Mouse (Mus musculus): ENCODE data around the gene Slc30a2. TPM values are rescaled to one million over a fixed set of nuclear protein-coding genes. Genes with fewer than 3 reads are reported as not detected.

Gene Slc30a2
- polyA plus RNA-seq, 1 experiment from 2014 or later = 0.16 TPM

- H3K9me3 ChIP-seq = no peaks in the 10 kb centered on the region
- H3K4me1 ChIP-seq (replicated peaks) = peaks cover 20% of the 10 kb centered on the region
- no peaks in the 10 kb centered on the region for H3K36me3 ChIP-seq
- H3K27me3 ChIP-seq = no peaks in the 10 kb centered on the region
- no peak for ATAC-seq (ENCODE audit: low FRiP score, low read depth)
- 9% methylated on average over 8 of the region's 8 CpGs for WGBS
- H3K4me3 ChIP-seq = no peak overlapping the region
- 0 out of 2 replicates have a peak overlapping the region, but pooled peaks have one; percentile 11 for H3K4me2 ChIP-seq
- H3K27ac ChIP-seq (replicated peaks) = no peak overlapping the region
- no peak overlapping the region for H3K9ac ChIP-seq
These were observed 49.6 kb downstream of the Slc30a2 start for GRCm38 (mm10) chr4:134392595-134392994.

- 0 out of 2 replicates have a peak overlapping the region, but pooled peaks have one; percentile 25 for H3K27ac ChIP-seq (replicated peaks)
- no peak overlapping the region for H3K4me2 ChIP-seq
- ATAC-seq (ENCODE audit: low FRiP score, low read depth) = no peak
- H3K4me1 ChIP-seq (replicated peaks) = peaks cover 24% of the 10 kb centered on the region
- no peaks in the 10 kb centered on the region for H3K9me3 ChIP-seq
- no peak overlapping the region for H3K9ac ChIP-seq
- 17% methylated on average over 12 of the region's 12 CpGs for WGBS
- no peaks in the 10 kb centered on the region for H3K27me3 ChIP-seq
- no peak overlapping the region for H3K4me3 ChIP-seq
- H3K36me3 ChIP-seq = no peaks in the 10 kb centered on the region
These were observed 50.0 kb downstream of the Slc30a2 start for GRCm38 (mm10) chr4:134393026-134393425.

GRCm38 (mm10) chr4:134395142-134395541 lies 52.2 kb downstream of the Slc30a2 start:
- H3K27me3 ChIP-seq = no peaks in the 10 kb centered on the region
- no peaks in the 10 kb centered on the region for H3K36me3 ChIP-seq
- no peak overlapping the region for H3K4me3 ChIP-seq
- H3K9me3 ChIP-seq = no peaks in the 10 kb centered on the region
- peak overlapping the region; percentile 84 for H3K27ac ChIP-seq (replicated peaks)
- 89% methylated on average over 7 of the region's 7 CpGs for WGBS
- no peak for ATAC-seq (ENCODE audit: low FRiP score, low read depth)
- no peak overlapping the region for H3K9ac ChIP-seq
- H3K4me2 ChIP-seq = peak overlapping the region; percentile 95; the same call in 1 of the 2 replicates
- peaks cover 33% of the 10 kb centered on the region for H3K4me1 ChIP-seq (replicated peaks)

GRCm38 (mm10) chr4:134395977-134396825 lies 53.2 kb downstream of the Slc30a2 start, which contains the start of gene Pafah2:
Gene Pafah2 (plus strand): TSS chr4:134396320.
- Histone ChIP-seq H3K4me2 (peak within 1 kb of the TSS; percentile 95), H3K36me3 (no peaks in the 10 kb centered on the region), H3K4me1 (replicated peaks) (peaks cover 42% of the 10 kb centered on the region), H3K9me3 (no peaks in the 10 kb centered on the region), H3K27ac (replicated peaks) (peak within 1 kb of the TSS; percentile 84), H3K27me3 (no peaks in the 10 kb centered on the region), H3K4me3 (peak within 1 kb of the TSS; percentile 49), H3K9ac (peak within 1 kb of the TSS; percentile 52)
- under 1% methylated on average over 31 of the region's 31 CpGs for WGBS
- peak; percentile 98 for ATAC-seq (ENCODE audit: low FRiP score, low read depth)

- WGBS = 27% methylated on average over 7 of the region's 7 CpGs
- Histone ChIP-seq H3K9me3 (no peaks in the 10 kb centered on the region), H3K27ac (replicated peaks) (peak overlapping the region; percentile 43), H3K27me3 (no peaks in the 10 kb centered on the region), H3K4me3 (no peak overlapping the region), H3K36me3 (no peaks in the 10 kb centered on the region), H3K4me2 (peak overlapping the region; percentile 95), H3K4me1 (replicated peaks) (peaks cover 50% of the 10 kb centered on the region), H3K9ac (0 out of 2 replicates have a peak overlapping the region, but pooled peaks have one; percentile 0)
- ATAC-seq (ENCODE audit: low FRiP score, low read depth) = no peak
These were observed 54.1 kb downstream of the Slc30a2 start for GRCm38 (mm10) chr4:134397121-134397520.

- H3K4me2 ChIP-seq = peak overlapping the region; percentile 95; the same call in 1 of the 2 replicates
- H3K9ac ChIP-seq = 0 out of 2 replicates have a peak overlapping the region, but pooled peaks have one; percentile 0
- H3K36me3 ChIP-seq = no peaks in the 10 kb centered on the region
- H3K9me3 ChIP-seq = no peaks in the 10 kb centered on the region
- H3K27me3 ChIP-seq = no peaks in the 10 kb centered on the region
- WGBS = 90% methylated on average over 9 of the region's 9 CpGs
- no peak overlapping the region for H3K4me3 ChIP-seq
- no peak overlapping the region; the same call in 1 of the 2 replicates for H3K27ac ChIP-seq (replicated peaks)
- H3K4me1 ChIP-seq (replicated peaks) = peaks cover 50% of the 10 kb centered on the region
- ATAC-seq (ENCODE audit: low FRiP score, low read depth) = no peak
These were observed 54.8 kb downstream of the Slc30a2 start for GRCm38 (mm10) chr4:134397732-134398131.

- no peaks in the 10 kb centered on the region for H3K27me3 ChIP-seq
- no peak for ATAC-seq (ENCODE audit: low FRiP score, low read depth)
- H3K36me3 ChIP-seq = no peaks in the 10 kb centered on the region
- H3K4me1 ChIP-seq (replicated peaks) = peaks cover 57% of the 10 kb centered on the region
- peak overlapping the region; percentile 82 for H3K27ac ChIP-seq (replicated peaks)
- peak overlapping the region; percentile 66 for H3K4me2 ChIP-seq
- H3K4me3 ChIP-seq = peak overlapping the region; percentile 39; the same call in 1 of the 2 replicates
- WGBS = 19% methylated on average over 5 of the region's 5 CpGs
- no peaks in the 10 kb centered on the region for H3K9me3 ChIP-seq
- peak overlapping the region; percentile 14; the same call in 1 of the 2 replicates for H3K9ac ChIP-seq
These were observed 57.2 kb downstream of the Slc30a2 start for GRCm38 (mm10) chr4:134400206-134400605.

- Histone ChIP-seq H3K36me3 (no peaks in the 10 kb centered on the region), H3K4me3 (peak overlapping the region; percentile 39), H3K9ac (peak overlapping the region; percentile 44), H3K9me3 (no peaks in the 10 kb centered on the region), H3K4me2 (peak overlapping the region; percentile 66), H3K27ac (replicated peaks) (peak overlapping the region; percentile 82), H3K27me3 (no peaks in the 10 kb centered on the region), H3K4me1 (replicated peaks) (peaks cover 54% of the 10 kb centered on the region)
- WGBS = 3% methylated on average over 19 of the region's 19 CpGs
- peak; percentile 77 for ATAC-seq (ENCODE audit: low FRiP score, low read depth)
These were observed 58.2 kb downstream of the Slc30a2 start for GRCm38 (mm10) chr4:134401181-134401661.

GRCm38 (mm10) chr4:134401856-134402570 lies 59.0 kb downstream of the Slc30a2 start:
- H3K27ac ChIP-seq (replicated peaks) = peak overlapping the region; percentile 82
- 70% methylated on average over 16 of the region's 16 CpGs for WGBS
- no peaks in the 10 kb centered on the region for H3K36me3 ChIP-seq
- H3K4me1 ChIP-seq (replicated peaks) = peaks cover 50% of the 10 kb centered on the region
- H3K9ac ChIP-seq = no peak overlapping the region
- no peaks in the 10 kb centered on the region for H3K27me3 ChIP-seq
- H3K4me2 ChIP-seq = peak overlapping the region; percentile 66
- ATAC-seq (ENCODE audit: low FRiP score, low read depth) = no peak
- H3K9me3 ChIP-seq = no peaks in the 10 kb centered on the region
- H3K4me3 ChIP-seq = peak overlapping the region; percentile 39; the same call in 1 of the 2 replicates

GRCm38 (mm10) chr4:134402571-134403262 lies 59.7 kb downstream of the Slc30a2 start:
- no peak for ATAC-seq (ENCODE audit: low FRiP score, low read depth)

GRCm38 (mm10) chr4:134403721-134404120 lies 60.7 kb downstream of the Slc30a2 start:
- no peak overlapping the region for H3K9ac ChIP-seq
- no peaks in the 10 kb centered on the region for H3K9me3 ChIP-seq
- ATAC-seq (ENCODE audit: low FRiP score, low read depth) = no peak
- peaks cover 40% of the 10 kb centered on the region for H3K4me1 ChIP-seq (replicated peaks)
- H3K27me3 ChIP-seq = no peaks in the 10 kb centered on the region
- WGBS = 39% methylated on average over 7 of the region's 7 CpGs
- H3K27ac ChIP-seq (replicated peaks) = no peak overlapping the region
- no peak overlapping the region for H3K4me2 ChIP-seq
- H3K4me3 ChIP-seq = no peak overlapping the region
- no peaks in the 10 kb centered on the region for H3K36me3 ChIP-seq

More at GRCm38 (mm10) chr4:134402571-134403262, 59.7 kb downstream of the Slc30a2 start:
- no peaks in the 10 kb centered on the region for H3K36me3 ChIP-seq
- no peak overlapping the region for H3K9ac ChIP-seq
- no peak overlapping the region for H3K4me2 ChIP-seq
- 82% methylated on average over 16 of the region's 16 CpGs for WGBS
- no peaks in the 10 kb centered on the region for H3K27me3 ChIP-seq
- H3K4me1 ChIP-seq (replicated peaks) = peaks cover 43% of the 10 kb centered on the region
- no peak overlapping the region for H3K4me3 ChIP-seq
- no peaks in the 10 kb centered on the region for H3K9me3 ChIP-seq
- no peak overlapping the region for H3K27ac ChIP-seq (replicated peaks)

Measured in hindbrain, embryonic 15.5 days (tissue).